Mouse (Mus musculus) heart, adult 2 months (tissue): ENCODE results near the gene 1700014D04Rik. TPM values are rescaled to one million over a fixed set of nuclear protein-coding genes. Genes with fewer than 3 reads are reported as not detected.

Experiments
- DNase-seq, 2 experiments: peaks; one replicate each; pipeline ENCODE4 v3.0.0; 2021
- H3K27ac ChIP-seq: fragments of 200-600 bp; 2 replicates; pipeline ENCODE4 v1.8.1; 2022
- H3K27me3 ChIP-seq: fragments of 200-500 bp; 2 replicates; pipeline ENCODE4 v1.6.1; 2012; ENCODE audit warnings: mild to moderate bottlenecking, low read length, inconsistent platforms, mixed read lengths; ENCODE audit not compliant: control insufficient read depth, insufficient read depth
- H3K36me3 ChIP-seq: fragments of 200-500 bp; 2 replicates; pipeline ENCODE4 v1.6.1; 2012; ENCODE audit warnings: low read length, inconsistent platforms; ENCODE audit not compliant: control insufficient read depth, insufficient read depth
- H3K4me1 ChIP-seq: fragments of 200-500 bp; 2 replicates; pipeline ENCODE4 v1.6.1; 2011; ENCODE audit warnings: low read length; ENCODE audit not compliant: control insufficient read depth, insufficient read depth
- H3K4me3 ChIP-seq: fragments of 200-600 bp; 2 replicates; pipeline ENCODE4 v1.8.1; 2022
- H3K79me2 ChIP-seq: fragments of 200-500 bp; replicated peaks from 2 replicates; pipeline ENCODE4 v1.6.1; 2012; ENCODE audit warnings: mild to moderate bottlenecking, inconsistent platforms, low read length, moderate library complexity, mixed read lengths; ENCODE audit not compliant: control insufficient read depth, insufficient read depth
- H3K9ac ChIP-seq: fragments of 200-500 bp; 2 replicates; pipeline ENCODE4 v1.6.1; 2012; ENCODE audit warnings: low read depth, mild to moderate bottlenecking, control low read depth, inconsistent platforms, low read length, mixed read lengths
- CTCF ChIP-seq: fragments of 200-600 bp; IDR thresholded peaks from 2 replicates; pipeline ENCODE4 v1.8.1; 2022; ENCODE audit warnings: antibody characterized with exemption, mild to moderate bottlenecking, moderate library complexity
- EP300 ChIP-seq: fragments of 200-500 bp; IDR thresholded peaks from 2 replicates; pipeline ENCODE4 v1.6.1; 2011; ENCODE audit warnings: low read depth, low read length, control low read depth; ENCODE audit not compliant: insufficient read depth
- POLR2A ChIP-seq: fragments of 200-500 bp; IDR thresholded peaks from 2 replicates; pipeline ENCODE4 v1.6.1; 2011; ENCODE audit warnings: mild to moderate bottlenecking, low read depth, low read length, control low read depth; ENCODE audit not compliant: insufficient read depth
- WGBS: fragments of 180-500 bp; shearing (Covaris S2); methylation state at CpG from one replicate; pipeline ENCODE4 v1.1.7; 2018; 5-methylcytosine and 5-hydroxymethylcytosine counted together
- intact Hi-C: fragments of 180-260 bp; cut with DNase I; formaldehyde crosslinking; loops from one replicate; pipeline ENCODE4 v1.15.1; 2025
- polyA plus RNA-seq: library from polyadenylated mRNA; depleted of rRNA; stranded (reverse); fragments of >200 nt; gene quantifications from 2 replicates; pipeline ENCODE4 v1.2.3, GENCODE M21; 2012; rRNA removed
- total RNA-seq, 2 experiments: library from RNA; stranded (reverse); gene quantifications; 2 replicates each; pipeline ENCODE4 v1.2.3; 2021

The 1700014D04Rik gene
- total and polyA plus RNA-seq, 3 experiments = not detected

- Histone ChIP-seq H3K27me3 (no peaks in the 10 kb centered on the region), H3K36me3 (no peaks in the 10 kb centered on the region), H3K79me2 (no peaks in the 10 kb centered on the region), H3K9ac (no peak overlapping the region), H3K27ac (no peak overlapping the region), H3K4me3 (no peak overlapping the region), H3K4me1 (peaks cover under 1% of the 10 kb centered on the region; the same call in 1 of the 2 replicates)
- 94% methylated on average over 8 of the region's 8 CpGs for WGBS
- TF ChIP-seq EP300 (no peak), POLR2A (no peak), CTCF (no peak)
- intact Hi-C loops = no loop called here
- DNase-seq = no peak
These were observed 47.4 kb downstream of the 1700014D04Rik start for GRCm38 (mm10) chr13:59699131-59699530.

- Histone ChIP-seq H3K79me2 (no peaks in the 10 kb centered on the region), H3K27me3 (no peaks in the 10 kb centered on the region), H3K4me3 (no peak overlapping the region), H3K36me3 (no peaks in the 10 kb centered on the region), H3K9ac (no peak overlapping the region), H3K4me1 (no peaks in the 10 kb centered on the region), H3K27ac (no peak overlapping the region)
- WGBS = 86% methylated on average over 7 of the region's 7 CpGs
- intact Hi-C loops = no loop called here
- TF ChIP-seq POLR2A (no peak), CTCF (no peak), EP300 (no peak)
- DNase-seq = no peak
These were observed 50.8 kb downstream of the 1700014D04Rik start for GRCm38 (mm10) chr13:59695781-59696180.

- TF ChIP-seq POLR2A (no peak), EP300 (no peak), CTCF (no peak)
- WGBS = 92% methylated on average over 3 of the region's 3 CpGs
These were observed 52.5 kb downstream of the 1700014D04Rik start, which contains the start of gene 4921517D22Rik for GRCm38 (mm10) chr13:59694008-59694407. Gene 4921517D22Rik (minus strand): TSS chr13:59694108.

GRCm38 (mm10) chr13:59691478-59691877, 55.1 kb downstream of the 1700014D04Rik start:
- H3K79me2 ChIP-seq = no peaks in the 10 kb centered on the region
- H3K36me3 ChIP-seq = no peaks in the 10 kb centered on the region
- H3K9ac ChIP-seq = no peak overlapping the region
- intact Hi-C loops = no loop called here
- DNase-seq = no peak
- no peaks in the 10 kb centered on the region for H3K27me3 ChIP-seq
- TF ChIP-seq CTCF (no peak), POLR2A (no peak), EP300 (no peak)
- no peak overlapping the region for H3K4me3 ChIP-seq
- no peak overlapping the region for H3K27ac ChIP-seq
- no peaks in the 10 kb centered on the region for H3K4me1 ChIP-seq
- 84% methylated on average over 10 of the region's 10 CpGs for WGBS

More at GRCm38 (mm10) chr13:59694008-59694407, 52.5 kb downstream of the 1700014D04Rik start, which contains the start of gene 4921517D22Rik:
- intact Hi-C loops = no loop called here
- no peaks in the 10 kb centered on the region for H3K36me3 ChIP-seq
- no peaks in the 10 kb centered on the region for H3K4me1 ChIP-seq
- no peak within 1 kb of the TSS for H3K4me3 ChIP-seq
- H3K27ac ChIP-seq = no peak within 1 kb of the TSS
- no peak within 1 kb of the TSS for H3K9ac ChIP-seq
- no peak for DNase-seq
- H3K27me3 ChIP-seq = no peaks in the 10 kb centered on the region
- no peaks in the 10 kb centered on the region for H3K79me2 ChIP-seq

Other genes starting within 250 kb of the 1700014D04Rik start
- gene Agtpbp1, start 161.5 kb downstream of the 1700014D04Rik start, total RNA-seq = 100 to 1,000 TPM; 151 to 173 TPM
- gene Agtpbp1, start 161.5 kb downstream of the 1700014D04Rik start, polyA plus RNA-seq = 27.9 and 62.9 TPM in 2 replicates
- 100 to 1,000 TPM in 1 of 2 experiments, 10 to 100 TPM in 1; 79.9 to 106 TPM for gene Naa35, start 161.5 kb downstream of the 1700014D04Rik start, total RNA-seq
- gene Naa35, start 161.5 kb downstream of the 1700014D04Rik start, polyA plus RNA-seq = 28.0 and 67.3 TPM in 2 replicates
- 10 to 100 TPM; 11.4 to 16.2 TPM for gene Golm1, start 70.9 kb downstream of the 1700014D04Rik start, total RNA-seq
- 6.5 and 8.8 TPM in 2 replicates for gene Golm1, start 70.9 kb downstream of the 1700014D04Rik start, polyA plus RNA-seq
- gene 4921517D22Rik, start 52.6 kb downstream of the 1700014D04Rik start, total RNA-seq = not detected
- gene 4921517D22Rik, start 52.6 kb downstream of the 1700014D04Rik start, polyA plus RNA-seq = not detected in 2 replicates
- not detected for gene Spata31d1a, start 36.4 kb downstream of the 1700014D04Rik start, total RNA-seq
- gene Spata31d1a, start 36.4 kb downstream of the 1700014D04Rik start, polyA plus RNA-seq = 0.09 and 0.14 TPM in 2 replicates
- gene Spata31d1b, start 34.5 kb downstream of the 1700014D04Rik start, total RNA-seq = not detected
- 0.03 and 0.04 TPM in 2 replicates for gene Spata31d1b, start 34.5 kb downstream of the 1700014D04Rik start, polyA plus RNA-seq
- not detected for gene Spata31d1d, start 15.0 kb downstream of the 1700014D04Rik start, total RNA-seq
- 0.04 and 0.06 TPM in 2 replicates for gene Spata31d1d, start 15.0 kb downstream of the 1700014D04Rik start, polyA plus RNA-seq
- 100 to 1,000 TPM; 233 to 239 TPM for gene Isca1, start 23.1 kb upstream of the 1700014D04Rik start, total RNA-seq
- gene Isca1, start 23.1 kb upstream of the 1700014D04Rik start, polyA plus RNA-seq = 326 and 509 TPM in 2 replicates
- gene Gm49354, start 35.5 kb upstream of the 1700014D04Rik start, total RNA-seq = not detected
- gene Gm49354, start 35.5 kb upstream of the 1700014D04Rik start, polyA plus RNA-seq = not detected in 2 replicates
- 10 to 100 TPM; 41.6 to 45.1 TPM for gene Tut7, start 76.4 kb upstream of the 1700014D04Rik start, total RNA-seq
- gene Tut7, start 76.4 kb upstream of the 1700014D04Rik start, polyA plus RNA-seq = 10.3 and 16.3 TPM in 2 replicates